Mouse (Mus musculus) liver, embryonic 12.5 days (tissue): ENCODE measurements around the gene Vipas39. TPM values are rescaled to one million over a fixed set of nuclear protein-coding genes. Genes with fewer than 3 reads are reported as not detected.
A peak's percentile ranks its signal among the peaks of the same experiment; 100 is the strongest.

Experiments
- ATAC-seq: fragments of 200-750 bp; cut with Nextera tagmentation; 2 replicates; pipeline ENCODE4 v1.8.0; 2017; ENCODE audit warnings: moderate number of reproducible peaks, mild to moderate bottlenecking, moderate library complexity
- H3K27ac ChIP-seq: fragments of 300-500 bp; sonication (generic); 2 replicates; pipeline ENCODE4 v1.5.1; 2016; ENCODE audit warnings: mild to moderate bottlenecking
- H3K27me3 ChIP-seq: fragments of 300-500 bp; sonication (generic); replicated peaks from 2 replicates; pipeline ENCODE4 v1.6.1; 2016; ENCODE audit warnings: mild to moderate bottlenecking, moderate library complexity
- H3K36me3 ChIP-seq: fragments of 300-500 bp; sonication (generic); 2 replicates; pipeline ENCODE4 v1.6.1; 2016; ENCODE audit warnings: mild to moderate bottlenecking, moderate library complexity
- H3K4me1 ChIP-seq: fragments of 300-500 bp; sonication (generic); 2 replicates; pipeline ENCODE4 v1.6.1; 2016
- H3K4me2 ChIP-seq: fragments of 300-500 bp; sonication (generic); 2 replicates; pipeline ENCODE4 v1.6.1; 2016; ENCODE audit warnings: mild to moderate bottlenecking, moderate library complexity
- H3K4me3 ChIP-seq: fragments of 300-500 bp; sonication (generic); 2 replicates; pipeline ENCODE4 v1.5.1; 2016; ENCODE audit warnings: mild to moderate bottlenecking, moderate library complexity
- H3K9ac ChIP-seq: fragments of 300-500 bp; sonication (generic); 2 replicates; pipeline ENCODE4 v1.6.1; 2016; ENCODE audit warnings: mild to moderate bottlenecking, moderate library complexity
- H3K9me3 ChIP-seq: fragments of 300-500 bp; sonication (generic); replicated peaks from 2 replicates; pipeline ENCODE4 v1.6.1; 2016; ENCODE audit warnings: mild to moderate bottlenecking, moderate library complexity
- WGBS: fragments of 180-500 bp; shearing (Covaris S2); methylation state at CpG from one replicate; pipeline ENCODE4 v1.1.7; 2016; ENCODE audit not compliant: insufficient replicate concordance; 5-methylcytosine and 5-hydroxymethylcytosine counted together
- polyA plus RNA-seq: library from polyadenylated mRNA; unstranded; fragments of >200 nt; fragmentation: Nextera tagmentation; extraction: Ambion mirVana; gene quantifications from 2 replicates; pipeline ENCODE4 v1.2.1, GENCODE M21; 2016

Vipas39 gene
- polyA plus RNA-seq, 1 experiment from 2014 or later: 13.6 TPM

DNA sequence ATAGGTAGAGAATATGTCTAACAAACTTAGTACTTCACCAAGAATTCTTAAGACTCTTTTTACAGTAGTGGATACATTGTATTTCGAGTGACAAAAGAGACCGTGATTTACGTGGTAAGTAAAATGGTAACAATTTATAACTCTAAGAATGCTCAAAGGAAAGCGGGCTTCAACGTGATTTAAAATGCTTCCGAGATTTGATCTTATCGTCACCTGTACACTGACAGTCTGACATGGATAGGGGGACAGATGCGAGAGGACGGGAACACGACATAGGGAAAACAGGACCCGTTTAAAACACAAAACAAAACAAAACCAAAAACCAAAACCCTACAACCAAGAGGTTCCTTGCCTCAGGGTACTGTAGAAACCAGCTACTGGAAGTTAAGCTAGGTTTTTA is 612 bp downstream of the Vipas39 start:
- WGBS: 21% methylated on average over 11 of the region's 11 CpGs
- H3K36me3 ChIP-seq: peaks cover 52% of the 10 kb centered on the region
- H3K27me3 ChIP-seq: no peaks in the 10 kb centered on the region
- peak overlapping the region; percentile 57 for H3K27ac ChIP-seq
- peaks cover 28% of the 10 kb centered on the region for H3K4me1 ChIP-seq
- no peaks in the 10 kb centered on the region for H3K9me3 ChIP-seq
- peak overlapping the region; percentile 88 for H3K4me3 ChIP-seq
- peak overlapping the region; percentile 92 for H3K9ac ChIP-seq
- peak overlapping the region; percentile 79 for H3K4me2 ChIP-seq
- ATAC-seq: no peak

DNA sequence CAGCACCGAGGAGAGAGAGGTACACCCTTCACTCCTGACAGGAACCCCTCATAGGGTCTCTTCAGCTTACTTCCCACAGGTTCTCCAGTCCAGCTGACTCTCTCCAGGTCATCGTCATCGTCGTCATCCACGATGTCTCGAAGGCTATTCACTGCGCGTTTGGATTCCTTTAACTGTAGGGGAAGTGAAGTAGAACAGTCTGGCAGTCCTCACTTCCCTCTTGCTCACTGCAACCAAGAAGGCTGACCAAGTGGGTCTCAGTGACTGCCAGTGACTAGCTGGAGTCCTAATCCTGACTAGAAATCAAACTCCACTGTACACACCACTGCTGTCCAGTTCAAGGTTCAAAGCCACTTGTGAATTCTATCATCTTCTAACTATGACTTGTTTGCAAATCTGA is 5.5 kb downstream of the Vipas39 start:
- Histone ChIP-seq H3K36me3 (peaks cover 70% of the 10 kb centered on the region), H3K9ac (no peak overlapping the region), H3K4me3 (no peak overlapping the region), H3K4me2 (no peak overlapping the region), H3K27ac (no peak overlapping the region), H3K9me3 (no peaks in the 10 kb centered on the region), H3K27me3 (no peaks in the 10 kb centered on the region), H3K4me1 (peaks cover 21% of the 10 kb centered on the region)
- no peak for ATAC-seq
- 94% methylated on average over 8 of the region's 8 CpGs for WGBS

DNA sequence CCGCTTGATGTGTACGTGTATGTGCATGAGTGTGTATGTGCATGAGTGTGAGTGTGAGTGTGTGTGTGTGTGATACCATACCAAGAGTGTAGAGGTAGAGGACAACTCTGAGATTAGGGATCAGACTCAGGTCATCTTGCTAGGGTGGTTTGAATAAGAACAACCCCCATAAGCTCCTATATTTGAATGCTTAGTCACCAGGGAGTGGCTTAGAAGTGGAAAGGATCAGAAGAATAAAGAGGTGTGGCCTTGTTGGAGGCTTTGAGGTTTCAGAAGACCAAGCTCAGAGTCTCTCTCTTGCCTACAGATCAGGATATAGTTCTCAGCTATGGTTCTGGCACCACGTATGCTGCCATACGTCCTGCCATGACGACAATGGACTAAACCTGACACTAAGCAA is 9.4 kb downstream of the Vipas39 start:
- 84% methylated on average over 5 of the region's 5 CpGs for WGBS
- Histone ChIP-seq H3K4me1 (peaks cover 11% of the 10 kb centered on the region), H3K36me3 (peaks cover 83% of the 10 kb centered on the region), H3K9me3 (no peaks in the 10 kb centered on the region), H3K27me3 (no peaks in the 10 kb centered on the region), H3K27ac (no peak overlapping the region), H3K4me2 (no peak overlapping the region), H3K9ac (no peak overlapping the region), H3K4me3 (no peak overlapping the region)
- ATAC-seq: peak; percentile 75

DNA sequence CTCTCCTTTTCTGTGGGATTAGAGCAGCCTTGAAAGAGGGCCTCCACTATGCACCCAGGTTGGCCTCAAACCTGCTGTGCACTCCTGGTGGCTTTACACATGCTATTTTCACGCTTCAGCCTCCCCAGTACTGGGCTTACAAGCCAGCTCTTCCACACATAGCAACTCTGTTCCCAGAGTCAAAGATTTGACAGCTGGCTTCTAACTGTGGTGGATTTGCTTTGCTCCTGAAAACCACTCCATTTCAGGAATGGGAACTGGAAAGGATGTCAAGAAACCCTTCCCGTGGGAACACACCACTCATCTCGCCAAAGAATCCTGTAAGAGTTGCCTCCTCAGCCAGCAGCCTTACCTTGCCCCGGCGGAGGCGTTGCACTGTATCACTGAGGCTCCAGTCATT is 12.2 kb downstream of the Vipas39 start:
- 91% methylated on average over 6 of the region's 6 CpGs for whole genome bisulfite sequencing
- Histone ChIP-seq H3K36me3 (peaks cover 90% of the 10 kb centered on the region), H3K4me1 (peaks cover 28% of the 10 kb centered on the region), H3K27ac (no peak overlapping the region), H3K9me3 (no peaks in the 10 kb centered on the region), H3K4me3 (no peak overlapping the region), H3K4me2 (no peak overlapping the region), H3K27me3 (no peaks in the 10 kb centered on the region), H3K9ac (no peak overlapping the region)
- ATAC-seq: no peak

DNA sequence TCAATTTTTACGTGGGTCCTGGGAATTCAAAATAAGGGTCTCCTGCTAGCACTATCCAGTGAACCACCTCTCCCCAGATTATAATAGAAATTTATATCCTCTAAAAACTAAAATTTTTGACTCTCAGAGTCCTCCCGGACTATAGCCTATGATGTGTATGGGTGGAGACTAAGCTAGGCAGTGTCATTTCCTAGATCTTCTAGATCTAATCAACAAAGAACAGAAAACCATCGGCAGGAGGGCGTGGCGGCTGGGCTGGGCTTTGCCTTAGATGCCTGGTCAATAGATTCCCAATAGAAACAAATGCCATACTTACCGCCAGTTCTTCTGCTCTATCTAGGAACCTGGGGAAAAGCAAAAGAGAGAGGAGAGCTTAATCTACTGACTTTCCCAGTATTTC is 15.9 kb downstream of the Vipas39 start:
- Histone ChIP-seq H3K27ac (no peak overlapping the region), H3K4me2 (no peak overlapping the region), H3K9me3 (no peaks in the 10 kb centered on the region), H3K27me3 (no peaks in the 10 kb centered on the region), H3K9ac (no peak overlapping the region), H3K36me3 (peaks cover 77% of the 10 kb centered on the region), H3K4me1 (peaks cover 16% of the 10 kb centered on the region), H3K4me3 (no peak overlapping the region)
- peak; percentile 55; the same call in 1 of the 2 replicates for ATAC-seq
- 53% methylated on average over 6 of the region's 6 CpGs for WGBS

DNA sequence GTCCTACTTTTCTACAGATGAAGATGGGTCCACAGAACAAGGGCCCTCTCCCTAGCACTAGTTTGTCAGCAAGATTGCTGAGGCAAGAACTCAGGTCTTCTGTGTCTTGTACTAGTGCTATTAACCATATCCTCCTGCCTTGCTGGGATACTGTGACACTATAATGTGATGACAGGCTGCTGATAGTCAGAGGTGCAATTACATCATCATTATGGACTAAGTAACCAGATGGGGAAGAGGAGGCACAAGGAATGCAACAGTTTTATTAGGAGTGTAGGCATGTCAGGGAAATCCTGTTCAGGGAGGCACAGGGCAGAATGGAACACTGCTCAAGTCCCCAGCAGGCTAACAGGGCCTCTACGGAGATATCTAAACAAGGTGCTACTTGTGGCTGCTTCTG is 27.4 kb downstream of the Vipas39 start, which contains the start of gene Noxred1:
Gene Noxred1 (minus strand): TSS at position 101 of the 400 bp plus-strand sequence.
- Histone ChIP-seq H3K36me3 (peaks cover 48% of the 10 kb centered on the region), H3K9me3 (no peaks in the 10 kb centered on the region), H3K4me1 (no peaks in the 10 kb centered on the region), H3K9ac (no peak within 1 kb of the TSS), H3K4me2 (no peak within 1 kb of the TSS), H3K4me3 (no peak within 1 kb of the TSS), H3K27me3 (no peaks in the 10 kb centered on the region), H3K27ac (no peak within 1 kb of the TSS)
- WGBS: 92% methylated on average over 1 of the region's 1 CpGs
- ATAC-seq: no peak

DNA sequence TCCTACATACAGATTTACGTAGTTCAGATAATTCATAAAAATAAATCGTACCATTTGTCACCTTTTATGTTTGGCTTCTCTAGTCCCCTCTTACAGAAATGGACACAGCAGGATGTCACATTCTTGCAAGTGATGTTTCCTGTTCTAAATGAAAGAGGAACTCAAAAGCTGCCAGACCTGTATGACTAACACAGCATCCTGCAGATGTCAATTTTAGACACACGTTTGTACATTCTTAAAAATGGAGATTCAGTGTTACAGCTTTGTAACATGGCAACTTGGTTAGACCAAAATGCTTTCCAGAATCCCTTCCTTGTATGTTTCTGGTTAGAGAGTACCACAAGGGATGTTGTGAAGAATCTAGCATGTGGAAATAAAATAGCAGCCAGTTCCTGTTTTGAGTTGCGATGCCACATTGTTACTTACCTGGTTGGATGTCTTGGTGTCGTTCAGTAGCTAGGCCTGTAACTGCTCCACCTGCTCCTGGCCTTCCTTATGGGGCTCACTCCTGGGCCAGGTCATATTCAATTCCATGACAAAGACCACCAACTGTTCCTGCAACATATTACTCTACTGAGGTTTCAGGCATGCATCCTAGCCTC is 29.1 kb downstream of the Vipas39 start:
- no peaks in the 10 kb centered on the region for H3K4me1 ChIP-seq
- 56% methylated on average over 5 of the region's 5 CpGs for WGBS
- no peak overlapping the region for H3K4me2 ChIP-seq
- H3K9ac ChIP-seq: no peak overlapping the region
- H3K27me3 ChIP-seq: no peaks in the 10 kb centered on the region
- peaks cover 37% of the 10 kb centered on the region for H3K36me3 ChIP-seq
- H3K4me3 ChIP-seq: no peak overlapping the region
- ATAC-seq: no peak
- no peaks in the 10 kb centered on the region for H3K9me3 ChIP-seq
- no peak overlapping the region for H3K27ac ChIP-seq

DNA sequence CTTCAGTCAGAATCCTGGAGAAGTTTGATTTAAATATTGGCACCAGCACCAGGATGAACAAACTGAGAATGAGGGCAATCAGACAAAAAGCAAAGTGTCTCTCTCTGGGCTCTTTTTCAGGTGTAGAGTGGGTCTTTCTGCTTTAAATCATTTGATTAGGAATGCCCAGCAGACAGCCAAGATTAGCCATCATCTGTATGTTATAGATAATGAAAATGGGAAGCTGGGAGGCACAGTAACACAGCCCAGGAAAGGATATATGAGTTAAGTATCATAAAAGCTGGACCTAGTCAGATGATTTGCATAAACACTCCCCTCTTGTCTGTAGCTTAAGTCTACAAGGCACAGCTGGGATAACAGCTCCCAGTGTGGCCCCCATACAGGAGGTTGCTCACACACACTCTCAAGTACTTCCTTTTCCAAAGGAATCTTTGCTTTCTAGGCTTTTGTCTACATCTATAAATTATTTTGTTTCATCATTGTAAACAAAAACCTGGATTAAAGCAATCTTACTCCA is 35.6 kb downstream of the Vipas39 start:
- Histone ChIP-seq H3K9me3 (no peaks in the 10 kb centered on the region), H3K4me2 (no peak overlapping the region), H3K27me3 (no peaks in the 10 kb centered on the region), H3K4me3 (no peak overlapping the region), H3K9ac (no peak overlapping the region), H3K27ac (no peak overlapping the region), H3K36me3 (no peaks in the 10 kb centered on the region), H3K4me1 (peaks cover 20% of the 10 kb centered on the region)
- no peak for ATAC-seq

DNA sequence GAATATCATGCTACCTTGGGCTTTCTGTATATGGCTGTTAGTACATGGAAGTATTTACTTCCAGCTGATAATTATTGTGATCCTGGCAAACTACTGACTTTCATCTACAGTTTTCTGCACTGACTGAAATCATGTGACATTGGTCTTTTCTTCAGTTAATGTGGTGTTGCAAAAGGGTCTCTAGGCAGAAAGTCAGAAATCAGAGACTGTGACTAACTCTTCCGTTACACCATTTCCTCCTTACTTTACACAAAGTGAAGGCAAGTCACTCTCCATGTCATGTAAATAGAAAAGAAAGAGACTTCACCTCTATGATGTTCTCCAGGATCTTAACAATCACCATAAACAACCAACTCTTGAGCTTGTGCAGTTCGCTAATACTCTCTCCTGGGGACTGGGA is 36.4 kb downstream of the Vipas39 start:
- no peaks in the 10 kb centered on the region for H3K9me3 ChIP-seq
- no peak overlapping the region for H3K9ac ChIP-seq
- no peaks in the 10 kb centered on the region for H3K36me3 ChIP-seq
- no peaks in the 10 kb centered on the region for H3K27me3 ChIP-seq
- 77% methylated on average over 2 of the region's 2 CpGs for WGBS
- H3K4me1 ChIP-seq: peaks cover 27% of the 10 kb centered on the region
- H3K4me2 ChIP-seq: no peak overlapping the region
- H3K4me3 ChIP-seq: no peak overlapping the region
- H3K27ac ChIP-seq: no peak overlapping the region
- ATAC-seq: no peak

DNA sequence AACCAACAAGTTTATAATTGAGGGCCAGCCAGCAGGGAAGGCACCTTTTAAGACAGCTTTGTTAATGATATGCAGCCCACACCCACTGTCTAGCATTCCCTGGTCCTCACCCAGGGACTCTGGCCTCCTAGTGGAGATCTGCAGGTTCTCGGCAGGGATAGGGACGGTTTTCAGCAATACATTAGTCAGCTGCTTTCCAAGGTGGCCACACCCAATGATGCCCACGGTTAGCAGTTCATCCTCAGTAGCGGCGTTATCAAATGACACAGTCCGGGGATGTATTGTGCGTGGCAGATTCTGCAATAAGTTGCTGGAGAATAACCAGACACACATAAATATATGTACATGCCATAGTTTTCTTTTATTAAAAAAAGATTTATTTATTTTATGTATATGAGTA is 39.3 kb downstream of the Vipas39 start:
- Histone ChIP-seq H3K9me3 (no peaks in the 10 kb centered on the region), H3K36me3 (no peaks in the 10 kb centered on the region), H3K4me2 (no peak overlapping the region), H3K9ac (no peak overlapping the region), H3K4me1 (peaks cover 32% of the 10 kb centered on the region), H3K27ac (no peak overlapping the region), H3K27me3 (no peaks in the 10 kb centered on the region), H3K4me3 (no peak overlapping the region)
- WGBS: 45% methylated on average over 7 of the region's 7 CpGs
- ATAC-seq: peak; percentile 54; the same call in 1 of the 2 replicates

DNA sequence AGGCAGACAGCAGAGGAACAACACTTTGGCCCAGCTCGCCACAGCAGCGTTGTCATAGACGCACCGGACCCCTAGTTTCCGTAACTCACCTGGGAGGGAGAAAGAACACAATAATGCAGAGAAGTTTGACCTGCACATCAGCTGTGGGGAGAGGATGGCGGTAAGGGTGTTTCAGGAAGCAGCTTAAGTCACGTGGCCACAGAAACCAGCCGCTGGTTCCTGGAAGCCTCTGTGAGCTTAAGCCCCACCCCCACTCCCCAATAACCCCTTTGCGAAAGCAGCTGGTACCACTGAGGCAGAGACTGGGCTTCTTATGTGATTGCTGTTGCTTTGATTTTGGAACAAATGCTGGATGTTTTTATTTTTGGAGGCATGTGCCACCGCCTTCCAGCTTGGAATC is 41.1 kb downstream of the Vipas39 start:
- peak; percentile 68; the same call in 1 of the 2 replicates for ATAC-seq
- Histone ChIP-seq H3K4me3 (peak overlapping the region; percentile 9; the same call in 1 of the 2 replicates), H3K27me3 (no peaks in the 10 kb centered on the region), H3K36me3 (no peaks in the 10 kb centered on the region), H3K4me2 (peak overlapping the region; percentile 49), H3K9me3 (no peaks in the 10 kb centered on the region), H3K9ac (no peak overlapping the region), H3K27ac (no peak overlapping the region), H3K4me1 (peaks cover 15% of the 10 kb centered on the region)
- 35% methylated on average over 10 of the region's 10 CpGs for WGBS

DNA sequence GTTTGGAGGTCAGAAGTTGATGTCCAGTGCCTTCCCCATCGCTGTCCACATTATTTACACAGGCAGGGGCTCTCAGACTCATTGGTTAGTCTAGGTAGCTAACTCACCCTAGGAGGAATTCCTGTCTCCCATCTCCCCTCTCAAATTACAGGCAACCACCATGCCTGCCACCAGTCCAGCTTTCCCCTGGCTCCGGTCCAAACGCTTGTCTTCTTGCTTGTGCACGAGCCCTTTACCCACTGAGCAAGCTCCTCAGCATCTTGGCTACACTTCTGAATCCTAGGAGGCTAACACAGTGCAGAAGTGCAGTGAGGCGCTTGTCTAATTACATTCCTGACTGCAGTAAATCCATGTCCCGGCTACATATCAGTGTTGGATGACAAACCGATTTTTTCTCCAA is 46.7 kb downstream of the Vipas39 start:
- no peak overlapping the region for H3K27ac ChIP-seq
- H3K36me3 ChIP-seq: no peaks in the 10 kb centered on the region
- H3K4me3 ChIP-seq: no peak overlapping the region
- ATAC-seq: no peak
- no peaks in the 10 kb centered on the region for H3K27me3 ChIP-seq
- 70% methylated on average over 7 of the region's 7 CpGs for WGBS
- 0 out of 2 replicates have a peak, but pooled peaks cover 4% of the 10 kb centered on the region for H3K4me1 ChIP-seq
- no peaks in the 10 kb centered on the region for H3K9me3 ChIP-seq
- H3K9ac ChIP-seq: no peak overlapping the region
- H3K4me2 ChIP-seq: no peak overlapping the region

DNA sequence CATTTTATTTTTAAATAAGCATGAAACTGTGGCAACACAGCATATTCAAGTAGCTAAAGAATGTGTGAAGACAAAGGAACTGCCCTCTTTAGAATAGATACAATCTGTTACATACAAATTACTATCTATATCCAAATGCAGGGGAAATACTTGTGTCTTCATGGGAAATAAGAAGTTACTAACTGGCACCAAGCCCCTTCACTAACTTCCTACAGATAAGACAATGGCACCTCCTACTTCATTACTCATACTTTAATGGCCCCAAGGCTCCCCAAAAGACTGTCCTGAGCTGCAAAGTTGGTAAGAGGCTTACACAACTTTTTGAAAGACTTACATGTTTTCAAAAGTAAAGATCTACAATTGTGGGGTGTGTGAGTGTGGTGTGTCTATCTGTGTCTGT is 48.5 kb downstream of the Vipas39 start:
- ATAC-seq: no peak
- Histone ChIP-seq H3K9ac (no peak overlapping the region), H3K36me3 (no peaks in the 10 kb centered on the region), H3K4me1 (no peaks in the 10 kb centered on the region), H3K9me3 (no peaks in the 10 kb centered on the region), H3K27me3 (no peaks in the 10 kb centered on the region), H3K4me3 (no peak overlapping the region), H3K4me2 (no peak overlapping the region), H3K27ac (no peak overlapping the region)
